Mouse (Mus musculus) spleen, embryonic (tissue): ENCODE measurements around the gene Rem2.

ENCODE experiments used
- CTCF ChIA-PET: fragments of 350-600 bp; sonication (Branson Sonifier 250); formaldehyde crosslinking; loops from one replicate; lab custom pipeline; 2022; lab: Charles Lee

Gene Rem2

GRCm38 (mm10) chr14:54475941-54476844 is at the start of gene Rem2:
Gene Rem2 (plus strand): TSS chr14:54476100.
- CTCF ChIA-PET, result interaction anchor here (0.6 kb wide), 1 partner anchor 47 kb away, joined by 5 read pairs; no protein-coding TSS in a partner anchor

GRCm38 (mm10) chr14:54426689-54427398 is 49.1 kb upstream of the Rem2 start, which contains the start of gene Mrpl52:
Gene Mrpl52 (plus strand): TSS chr14:54426909.
- CTCF ChIA-PET, result interaction anchor here (0.6 to 0.7 kb wide), 3 partner anchors 24 to 233 kb away, joined by 3 to 4 read pairs (median 4); no protein-coding TSS in a partner anchor

- CTCF ChIA-PET, result interaction anchor here (0.6 to 0.7 kb wide), 3 partner anchors 23 to 233 kb away, joined by 3 to 4 read pairs (median 4); no protein-coding TSS in a partner anchor
Observed at GRCm38 (mm10) chr14:54427696-54428095, 48.2 kb upstream of the Rem2 start.

GRCm38 (mm10) chr14:54428421-54428820 is 47.5 kb upstream of the Rem2 start:
- CTCF ChIA-PET, result interaction anchor here (0.5 to 0.8 kb wide), 2 partner anchors 161 to 200 kb away, joined by 5 to 8 read pairs; no protein-coding TSS in a partner anchor

- CTCF ChIA-PET, result interaction anchor here (0.5 to 0.6 kb wide), 3 partner anchors 12 to 364 kb away, joined by 3 to 5 read pairs (median 3); partner anchors contain the start of gene Rem2
Observed at GRCm38 (mm10) chr14:54429332-54430093, 46.4 kb upstream of the Rem2 start.

- CTCF ChIA-PET, result interaction anchor here (0.5 kb wide), 1 partner anchor 11 kb away, joined by 3 read pairs; no protein-coding TSS in a partner anchor
Observed at GRCm38 (mm10) chr14:54430406-54431145, 45.3 kb upstream of the Rem2 start.

- CTCF ChIA-PET, result interaction anchor here (0.9 kb wide), 1 partner anchor 30 kb away, joined by 4 read pairs; no protein-coding TSS in a partner anchor
Observed at GRCm38 (mm10) chr14:54431334-54432077, 44.4 kb upstream of the Rem2 start, which contains the start of gene Mmp14. Gene Mmp14 (plus strand): TSS chr14:54431612.

GRCm38 (mm10) chr14:54432078-54432836 is 43.6 kb upstream of the Rem2 start:
- CTCF ChIA-PET, result interaction anchor here (0.6 to 0.9 kb wide), 4 partner anchors 10 to 202 kb away, joined by 3 to 4 read pairs (median 4); no protein-coding TSS in a partner anchor

- CTCF ChIA-PET, result interaction anchor here (0.6 to 0.9 kb wide), 5 partner anchors 10 to 202 kb away, joined by 3 to 13 read pairs (median 4); no protein-coding TSS in a partner anchor
Observed at GRCm38 (mm10) chr14:54432837-54433830, 42.8 kb upstream of the Rem2 start.

- CTCF ChIA-PET, result interaction anchor here (0.6 kb wide), 1 partner anchor 73 kb away, joined by 3 read pairs; the partner anchor contains the start of gene Oxa1l
Observed at GRCm38 (mm10) chr14:54433941-54434531, 41.9 kb upstream of the Rem2 start.

- CTCF ChIA-PET, result interaction anchor here (1.5 kb wide), 1 partner anchor 11 kb away, joined by 3 read pairs; no protein-coding TSS in a partner anchor
Observed at GRCm38 (mm10) chr14:54435194-54435918, 40.5 kb upstream of the Rem2 start.

GRCm38 (mm10) chr14:54439155-54439554 is 36.7 kb upstream of the Rem2 start:
- CTCF ChIA-PET, result no interaction called here

- CTCF ChIA-PET, result no interaction called here
Observed at GRCm38 (mm10) chr14:54439610-54440009, 36.3 kb upstream of the Rem2 start.

GRCm38 (mm10) chr14:54440538-54440937 is 35.4 kb upstream of the Rem2 start:
- CTCF ChIA-PET, result no interaction called here

- CTCF ChIA-PET, result interaction anchor here (0.7 kb wide), 1 partner anchor 11 kb away, joined by 3 read pairs; no protein-coding TSS in a partner anchor
Observed at GRCm38 (mm10) chr14:54441365-54441764, 34.5 kb upstream of the Rem2 start.

- CTCF ChIA-PET, result interaction anchor here (0.9 kb wide), 1 partner anchor 10 kb away, joined by 3 read pairs; no protein-coding TSS in a partner anchor
Observed at GRCm38 (mm10) chr14:54442548-54442947, 33.4 kb upstream of the Rem2 start.
